Mouse (Mus musculus) cortical plate, adult 2 months (tissue): Measurements from ENCODE around the gene Gm9922.

ENCODE experiments used
- CTCF ChIP-seq: fragments of 200-500 bp; IDR thresholded peaks from 2 replicates; pipeline ENCODE4 v1.5.1; 2011; ENCODE audit warnings: mild to moderate bottlenecking, control low read depth, low read length; ENCODE audit not compliant: insufficient read depth; ENCODE audit errors: extremely low read depth
- POLR2A ChIP-seq: fragments of 200-500 bp; IDR thresholded peaks from 2 replicates; pipeline ENCODE4 v1.6.1; 2011; ENCODE audit warnings: mild to moderate bottlenecking, low read length, control low read depth; ENCODE audit not compliant: insufficient read depth; ENCODE audit errors: extremely low read depth

- TF ChIP-seq CTCF (no peak), POLR2A (no peak)
These were observed 22.5 kb downstream of the Gm9922 start for GRCm38 (mm10) chr14:101707088-101707487.
